Mouse (Mus musculus) limb, embryonic 15.5 days (tissue): ENCODE results near the gene Casc3. TPM values are rescaled to one million over a fixed set of nuclear protein-coding genes. Genes with fewer than 3 reads are reported as not detected.
A peak's percentile ranks its signal among the peaks of the same experiment; 100 is the strongest.

Experiments used
- ATAC-seq: fragments of 200-750 bp; cut with Nextera tagmentation; 2 replicates; pipeline ENCODE4 v1.8.0; 2017; ENCODE audit warnings: low read depth, moderate TSS enrichment; ENCODE audit not compliant: insufficient number of reproducible peaks, low FRiP score, low TSS enrichment
- H3K27ac ChIP-seq: fragments of 300-500 bp; sonication (generic); 2 replicates; pipeline ENCODE4 v1.5.1; 2015; ENCODE audit warnings: moderate library complexity, mild to moderate bottlenecking, inconsistent platforms
- H3K27me3 ChIP-seq: fragments of 300-500 bp; sonication (generic); 2 replicates; pipeline ENCODE4 v1.6.1; 2015; ENCODE audit warnings: inconsistent platforms
- H3K36me3 ChIP-seq: fragments of 300-500 bp; sonication (generic); 2 replicates; pipeline ENCODE4 v1.6.1; 2015; ENCODE audit warnings: inconsistent platforms
- H3K4me1 ChIP-seq: fragments of 300-500 bp; sonication (generic); 2 replicates; pipeline ENCODE4 v1.6.1; 2015; ENCODE audit warnings: inconsistent platforms
- H3K4me2 ChIP-seq: fragments of 300-500 bp; sonication (generic); 2 replicates; pipeline ENCODE4 v1.6.1; 2015; ENCODE audit warnings: mild to moderate bottlenecking, inconsistent platforms
- H3K4me3 ChIP-seq: fragments of 300-500 bp; sonication (generic); 2 replicates; pipeline ENCODE4 v1.5.1; 2015; ENCODE audit warnings: mild to moderate bottlenecking, inconsistent platforms
- H3K9ac ChIP-seq: fragments of 300-500 bp; sonication (generic); 2 replicates; pipeline ENCODE4 v1.6.1; 2015; ENCODE audit warnings: inconsistent platforms
- H3K9me3 ChIP-seq: fragments of 300-500 bp; sonication (generic); 2 replicates; pipeline ENCODE4 v1.6.1; 2016; ENCODE audit warnings: inconsistent platforms
- WGBS: fragments of 180-500 bp; shearing (Covaris S2); methylation state at CpG from one replicate; pipeline ENCODE4 v1.1.7; 2015; 5-methylcytosine and 5-hydroxymethylcytosine counted together
- polyA plus RNA-seq: library from polyadenylated mRNA; unstranded; fragments of >200 nt; fragmentation: Nextera tagmentation; extraction: Ambion mirVana; gene quantifications from 2 replicates; pipeline ENCODE4 v1.2.1, GENCODE M21; 2015

The Casc3 gene
- 30.0 and 32.5 TPM in 2 replicates for polyA plus RNA-seq

DNA sequence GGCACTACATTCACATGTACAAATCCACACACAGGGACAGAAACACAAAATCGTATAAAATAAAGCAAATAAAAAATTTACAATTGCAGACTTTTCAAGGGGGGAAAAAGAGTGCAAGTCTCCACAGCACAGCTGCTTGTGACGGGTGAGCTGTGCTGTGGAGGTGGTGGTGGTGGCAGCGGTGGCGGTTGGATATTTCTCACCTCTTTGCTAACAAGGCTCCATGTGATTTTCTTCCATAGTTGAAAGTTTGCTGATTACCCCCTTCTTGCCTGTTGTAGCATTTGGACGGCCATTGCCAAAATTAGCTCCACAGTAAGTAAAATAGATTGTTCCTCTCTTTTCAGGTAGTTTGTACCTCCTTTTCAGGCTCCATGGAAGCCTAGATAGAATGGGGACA is at the start of gene Casc3:
Gene Casc3 (plus strand): TSS at position 301 of the 400 bp plus-strand sequence.
- no peak for ATAC-seq
- H3K4me3 ChIP-seq, result no peak within 1 kb of the TSS
- H3K27ac ChIP-seq, result no peak within 1 kb of the TSS
- H3K27me3 ChIP-seq, result no peaks in the 10 kb centered on the region
- H3K4me1 ChIP-seq, result no peaks in the 10 kb centered on the region
- no peaks in the 10 kb centered on the region for H3K9me3 ChIP-seq
- 87% methylated on average over 5 of the region's 5 CpGs for WGBS
- peaks cover 80% of the 10 kb centered on the region for H3K36me3 ChIP-seq
- no peak within 1 kb of the TSS for H3K9ac ChIP-seq
- no peak within 1 kb of the TSS for H3K4me2 ChIP-seq

DNA sequence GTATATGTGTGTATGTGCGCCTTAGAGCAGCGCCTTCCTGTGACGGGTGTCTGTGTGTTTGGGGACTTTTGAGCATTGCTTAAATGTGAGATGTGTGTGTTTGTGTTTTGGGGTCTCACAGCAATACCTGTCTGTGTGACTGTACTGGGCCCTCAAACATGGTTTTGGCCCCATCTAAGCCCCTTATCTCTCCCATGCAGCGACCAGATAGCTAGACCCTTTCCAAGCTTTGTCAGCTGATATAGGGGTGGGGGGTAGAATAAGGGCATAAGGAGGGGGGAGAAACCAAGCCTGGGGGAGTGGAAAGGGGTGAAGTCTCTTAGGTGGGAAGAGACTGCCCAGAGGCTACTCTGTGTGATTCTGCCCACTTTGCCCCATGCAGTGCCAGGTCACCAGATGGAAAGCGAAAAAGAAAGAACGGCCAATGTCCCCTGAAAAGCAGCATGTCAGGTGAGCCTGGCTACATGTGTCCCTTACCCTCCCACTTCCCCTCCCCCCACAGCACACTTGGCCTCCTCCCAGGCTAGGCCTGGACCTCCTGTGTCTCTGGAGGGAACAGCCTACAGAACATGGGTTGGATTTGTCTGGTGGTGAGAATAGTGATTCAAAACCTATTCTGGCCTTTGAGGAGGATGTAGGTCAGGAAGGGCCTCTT is 48.9 kb upstream of the Casc3 start:
- no peak overlapping the region for H3K4me2 ChIP-seq
- H3K9me3 ChIP-seq, result no peaks in the 10 kb centered on the region; the same call in 1 of the 2 replicates
- 91% methylated on average over 6 of the region's 6 CpGs for WGBS
- H3K4me3 ChIP-seq, result no peak overlapping the region
- no peaks in the 10 kb centered on the region for H3K27me3 ChIP-seq
- peaks cover 42% of the 10 kb centered on the region for H3K4me1 ChIP-seq
- H3K9ac ChIP-seq, result no peak overlapping the region
- ATAC-seq, result no peak
- H3K27ac ChIP-seq, result no peak overlapping the region
- peaks cover 51% of the 10 kb centered on the region for H3K36me3 ChIP-seq

DNA sequence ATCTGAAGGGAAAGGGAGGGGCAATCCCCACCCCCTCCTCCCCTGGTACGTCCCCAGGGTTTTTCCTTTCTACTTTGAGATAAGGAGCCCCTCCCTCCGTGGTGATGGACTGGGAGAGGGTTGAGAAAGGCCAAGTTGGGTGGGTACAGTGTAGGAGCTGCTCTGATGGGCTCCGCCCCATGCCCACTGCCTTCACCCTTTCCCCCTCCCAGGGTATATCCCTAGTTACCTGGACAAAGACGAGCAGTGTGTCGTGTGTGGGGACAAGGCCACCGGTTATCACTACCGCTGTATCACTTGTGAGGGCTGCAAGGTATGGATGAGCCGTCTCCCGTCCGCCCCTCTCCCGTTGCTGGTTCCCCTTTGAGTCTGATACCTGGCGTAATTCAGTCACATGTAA is 48.0 kb upstream of the Casc3 start:
- H3K4me3 ChIP-seq, result no peak overlapping the region
- no peak overlapping the region for H3K4me2 ChIP-seq
- H3K27me3 ChIP-seq, result no peaks in the 10 kb centered on the region
- ATAC-seq, result no peak
- peaks cover 59% of the 10 kb centered on the region for H3K36me3 ChIP-seq
- H3K27ac ChIP-seq, result no peak overlapping the region
- H3K4me1 ChIP-seq, result peaks cover 34% of the 10 kb centered on the region
- no peaks in the 10 kb centered on the region; the same call in 1 of the 2 replicates for H3K9me3 ChIP-seq
- no peak overlapping the region for H3K9ac ChIP-seq
- WGBS, result 94% methylated on average over 12 of the region's 12 CpGs

DNA sequence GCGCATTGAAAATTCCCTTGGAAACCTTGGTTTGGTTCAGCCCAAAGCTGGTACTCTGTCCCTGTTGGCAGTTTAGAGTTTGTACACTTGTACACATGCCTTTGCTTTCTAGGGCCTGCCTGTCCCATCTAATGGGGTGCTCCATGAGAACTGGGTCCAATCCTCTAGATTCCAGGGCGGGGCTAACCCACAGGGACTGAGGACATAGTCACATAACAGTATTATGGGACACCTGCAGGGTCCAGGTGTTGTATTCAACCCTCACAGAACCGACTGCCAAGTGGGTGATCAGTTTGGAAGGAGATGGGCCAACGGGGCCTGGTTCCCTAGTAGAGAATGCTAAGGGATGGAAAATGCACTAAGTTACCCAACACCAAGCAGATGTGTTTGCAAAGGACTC is 42.8 kb upstream of the Casc3 start:
- Histone ChIP-seq H3K9me3 (no peaks in the 10 kb centered on the region; the same call in 1 of the 2 replicates), H3K36me3 (peaks cover 72% of the 10 kb centered on the region), H3K4me2 (no peak overlapping the region), H3K27ac (0 out of 2 replicates have a peak overlapping the region, but pooled peaks have one; percentile 6), H3K4me3 (no peak overlapping the region), H3K27me3 (no peaks in the 10 kb centered on the region), H3K4me1 (peaks cover 32% of the 10 kb centered on the region), H3K9ac (no peak overlapping the region)
- ATAC-seq, result no peak
- 94% methylated on average over 4 of the region's 4 CpGs for WGBS

DNA sequence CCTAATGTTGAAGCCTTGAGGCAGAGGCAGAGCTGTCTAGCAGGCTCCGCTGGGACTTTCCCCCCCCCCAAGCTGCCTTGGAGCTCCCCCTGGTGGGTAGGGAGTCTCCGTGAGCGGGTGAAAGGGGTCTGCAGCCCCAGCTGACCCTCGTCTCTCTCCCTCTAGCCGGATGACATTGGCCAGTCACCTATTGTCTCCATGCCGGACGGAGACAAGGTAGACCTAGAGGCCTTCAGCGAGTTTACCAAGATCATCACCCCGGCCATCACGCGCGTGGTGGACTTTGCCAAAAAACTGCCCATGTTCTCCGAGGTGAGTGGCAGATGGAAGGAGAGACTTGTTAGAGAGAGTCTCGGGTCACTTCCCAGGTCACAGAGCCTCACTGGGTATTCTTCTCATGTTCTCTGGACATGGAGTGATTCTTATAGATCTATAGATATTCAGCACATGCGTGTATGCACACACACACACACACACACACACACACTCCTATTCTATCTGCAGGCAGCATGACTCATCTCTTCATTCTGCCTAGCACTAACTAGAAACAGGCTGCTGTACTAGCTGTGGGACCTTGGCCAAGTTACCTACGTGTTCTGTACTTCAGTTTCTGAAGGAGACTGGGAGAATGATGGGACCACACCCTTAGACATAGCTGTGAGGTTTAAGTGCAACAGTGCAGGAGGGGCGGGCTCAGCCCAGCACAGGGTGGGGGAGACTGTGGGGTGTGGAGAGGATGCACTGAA is 41.8 kb upstream of the Casc3 start:
- no peaks in the 10 kb centered on the region for H3K27me3 ChIP-seq
- H3K9me3 ChIP-seq, result no peaks in the 10 kb centered on the region; the same call in 1 of the 2 replicates
- no peak overlapping the region for H3K4me3 ChIP-seq
- ATAC-seq, result peak; percentile 75
- H3K36me3 ChIP-seq, result peaks cover 62% of the 10 kb centered on the region
- peaks cover 42% of the 10 kb centered on the region for H3K4me1 ChIP-seq
- no peak overlapping the region for H3K4me2 ChIP-seq
- WGBS, result 61% methylated on average over 17 of the region's 17 CpGs
- no peak overlapping the region for H3K9ac ChIP-seq
- H3K27ac ChIP-seq, result peak overlapping the region; percentile 62

DNA sequence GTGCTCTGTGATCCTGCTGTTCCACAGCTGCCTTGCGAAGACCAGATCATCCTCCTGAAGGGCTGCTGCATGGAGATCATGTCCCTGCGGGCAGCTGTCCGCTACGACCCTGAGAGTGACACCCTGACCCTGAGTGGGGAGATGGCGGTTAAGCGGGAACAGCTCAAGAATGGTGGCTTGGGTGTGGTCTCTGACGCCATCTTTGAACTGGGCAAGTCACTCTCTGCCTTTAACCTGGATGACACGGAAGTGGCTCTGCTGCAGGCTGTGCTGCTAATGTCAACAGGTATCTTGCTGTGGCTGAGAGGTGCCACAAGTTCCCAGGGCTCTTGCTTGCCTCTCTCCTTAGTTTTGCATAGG is 41.2 kb upstream of the Casc3 start:
- H3K9me3 ChIP-seq, result no peaks in the 10 kb centered on the region; the same call in 1 of the 2 replicates
- peaks cover 63% of the 10 kb centered on the region for H3K36me3 ChIP-seq
- ATAC-seq, result peak; percentile 1; the same call in 1 of the 2 replicates
- H3K27me3 ChIP-seq, result no peaks in the 10 kb centered on the region
- 81% methylated on average over 8 of the region's 8 CpGs for WGBS
- peak overlapping the region; percentile 47 for H3K27ac ChIP-seq
- H3K4me2 ChIP-seq, result no peak overlapping the region
- no peak overlapping the region for H3K4me3 ChIP-seq
- no peak overlapping the region for H3K9ac ChIP-seq
- H3K4me1 ChIP-seq, result peaks cover 48% of the 10 kb centered on the region

DNA sequence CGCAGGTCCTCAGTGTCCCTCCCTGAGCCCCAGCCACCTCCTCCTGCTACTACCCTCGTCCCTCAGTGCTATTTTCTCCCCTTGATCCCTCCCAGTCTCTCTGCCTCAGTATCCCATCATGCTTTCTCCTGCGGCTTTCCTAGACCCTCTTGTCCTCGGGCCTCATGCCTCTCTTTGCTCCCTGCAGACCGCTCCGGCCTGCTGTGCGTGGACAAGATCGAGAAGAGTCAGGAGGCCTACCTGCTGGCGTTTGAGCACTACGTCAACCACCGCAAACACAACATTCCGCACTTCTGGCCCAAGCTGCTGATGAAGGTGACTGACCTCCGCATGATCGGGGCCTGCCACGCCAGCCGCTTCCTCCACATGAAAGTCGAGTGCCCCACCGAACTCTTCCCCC is 40.6 kb upstream of the Casc3 start:
- no peak for ATAC-seq
- Histone ChIP-seq H3K27me3 (no peaks in the 10 kb centered on the region), H3K27ac (peak overlapping the region; percentile 47; the same call in 1 of the 2 replicates), H3K4me1 (peaks cover 53% of the 10 kb centered on the region), H3K36me3 (peaks cover 64% of the 10 kb centered on the region), H3K9me3 (no peaks in the 10 kb centered on the region; the same call in 1 of the 2 replicates), H3K4me3 (no peak overlapping the region), H3K9ac (no peak overlapping the region), H3K4me2 (no peak overlapping the region)
- 87% methylated on average over 18 of the region's 18 CpGs for WGBS

DNA sequence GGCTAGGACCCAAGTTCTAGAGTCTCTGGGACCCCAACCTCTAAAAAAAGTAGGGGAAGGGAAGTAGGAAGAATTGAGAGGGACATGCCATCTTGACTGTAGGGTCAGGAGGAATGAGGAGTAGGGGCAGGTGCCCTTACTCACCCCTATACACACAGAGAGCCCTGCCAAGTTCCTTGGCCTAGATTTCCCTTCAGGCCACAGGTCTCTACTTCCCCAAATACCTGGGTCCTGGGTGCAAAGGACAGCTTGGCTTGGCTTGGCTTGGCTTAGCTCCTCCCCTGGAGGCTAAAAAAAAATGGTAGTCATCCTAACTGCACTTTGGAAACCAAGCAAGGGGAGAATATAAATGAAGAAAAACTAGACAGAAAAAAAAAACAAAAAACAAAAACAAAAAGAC is 40.0 kb upstream of the Casc3 start:
- H3K4me3 ChIP-seq, result no peak overlapping the region
- no peak overlapping the region for H3K9ac ChIP-seq
- peaks cover 53% of the 10 kb centered on the region for H3K4me1 ChIP-seq
- ATAC-seq, result no peak
- no peaks in the 10 kb centered on the region for H3K27me3 ChIP-seq
- H3K36me3 ChIP-seq, result peaks cover 67% of the 10 kb centered on the region
- H3K9me3 ChIP-seq, result no peaks in the 10 kb centered on the region; the same call in 1 of the 2 replicates
- no peak overlapping the region for H3K4me2 ChIP-seq
- no peak overlapping the region for H3K27ac ChIP-seq

DNA sequence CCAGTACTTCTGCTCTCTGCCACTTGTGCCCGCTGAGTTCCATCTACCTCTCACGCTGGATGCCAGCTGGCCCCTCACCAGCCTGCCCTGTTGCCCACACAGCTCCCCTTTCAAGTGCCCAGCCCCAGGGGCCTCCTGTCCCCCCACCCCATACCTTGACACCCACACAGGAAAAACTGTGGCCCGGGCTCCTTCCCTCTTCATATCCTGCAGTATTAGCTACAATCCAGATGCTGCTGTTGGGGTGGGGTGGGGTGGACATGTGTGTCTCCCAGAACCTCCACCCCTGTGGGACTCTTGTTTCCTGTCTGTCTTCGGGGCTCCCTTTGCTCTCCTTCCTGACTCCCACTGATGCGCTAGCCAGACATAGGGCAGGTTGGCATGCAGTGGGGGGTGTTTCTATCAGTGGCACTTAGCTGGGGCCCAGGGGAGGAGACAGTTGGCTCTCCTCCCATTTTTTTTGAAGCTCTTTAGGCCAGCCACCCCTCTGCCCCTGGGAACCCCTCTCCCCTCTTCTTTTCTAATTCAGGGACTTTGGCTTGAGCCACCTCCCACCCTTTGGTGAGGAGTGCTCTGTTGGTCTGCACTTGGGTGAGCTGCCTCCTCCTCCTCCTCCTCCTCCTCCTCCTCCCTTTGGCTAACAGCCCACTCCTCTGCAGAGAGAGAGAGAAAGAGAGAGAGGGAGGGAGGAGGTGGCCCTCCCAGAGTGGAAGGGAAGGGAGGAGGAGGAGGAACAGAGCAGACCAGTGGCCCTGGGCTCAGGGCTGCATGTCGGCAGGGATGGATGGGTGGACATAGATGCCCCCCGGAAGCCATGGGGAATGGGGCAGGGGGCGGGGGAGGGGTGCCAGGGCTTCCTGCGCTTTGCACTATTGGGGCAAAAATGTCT is 39.0 kb upstream of the Casc3 start:
- ATAC-seq, result no peak
- Histone ChIP-seq H3K9ac (no peak overlapping the region), H3K27me3 (no peaks in the 10 kb centered on the region), H3K4me1 (peaks cover 53% of the 10 kb centered on the region), H3K4me3 (no peak overlapping the region), H3K36me3 (peaks cover 67% of the 10 kb centered on the region), H3K27ac (peak overlapping the region; percentile 67), H3K4me2 (no peak overlapping the region), H3K9me3 (no peaks in the 10 kb centered on the region; the same call in 1 of the 2 replicates)
- 39% methylated on average over 9 of the region's 9 CpGs for WGBS

DNA sequence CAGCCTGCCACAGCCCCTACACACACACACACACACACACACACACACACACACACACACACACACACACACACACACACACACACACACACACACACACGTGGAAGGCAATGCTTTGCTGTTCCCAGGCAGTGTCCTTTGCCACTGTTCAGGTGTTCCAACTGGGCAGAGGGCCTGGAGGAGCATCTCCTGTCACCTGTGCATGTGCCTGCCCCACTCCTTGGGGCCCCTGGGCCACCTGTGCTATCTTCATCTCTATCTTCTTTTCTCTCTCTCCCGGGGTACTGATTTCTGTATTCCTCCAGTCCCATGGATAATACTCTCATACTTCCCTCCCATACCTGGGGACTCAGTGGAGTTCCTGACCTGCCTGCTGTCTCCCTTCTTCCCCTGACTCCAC is 38.4 kb upstream of the Casc3 start:
- H3K9ac ChIP-seq, result no peak overlapping the region
- no peak for ATAC-seq
- H3K4me2 ChIP-seq, result no peak overlapping the region
- H3K27ac ChIP-seq, result no peak overlapping the region
- H3K9me3 ChIP-seq, result no peaks in the 10 kb centered on the region
- H3K36me3 ChIP-seq, result peaks cover 63% of the 10 kb centered on the region
- WGBS, result 53% methylated on average over 2 of the region's 2 CpGs
- no peaks in the 10 kb centered on the region for H3K27me3 ChIP-seq
- peaks cover 53% of the 10 kb centered on the region for H3K4me1 ChIP-seq
- H3K4me3 ChIP-seq, result no peak overlapping the region

DNA sequence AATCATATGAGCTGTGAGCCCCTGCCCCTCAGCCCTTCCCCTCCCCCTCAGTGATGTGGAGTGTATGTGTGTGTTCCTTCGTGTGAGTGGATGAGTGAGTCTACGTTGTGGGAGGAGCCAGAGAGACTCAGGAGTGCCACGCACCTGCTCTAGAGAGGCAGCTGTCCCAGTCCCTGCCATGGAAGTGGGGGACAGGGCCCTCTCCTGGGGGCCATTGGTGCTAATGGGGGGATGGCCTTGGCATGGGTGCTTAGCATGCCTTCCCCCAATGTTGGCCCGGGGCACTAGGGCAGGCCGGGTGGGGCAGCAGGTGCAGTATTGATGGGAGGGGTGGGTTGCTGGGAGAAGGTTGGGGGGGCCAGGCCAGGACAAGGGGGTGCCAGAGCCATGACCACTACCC is 37.9 kb upstream of the Casc3 start:
- H3K4me3 ChIP-seq, result no peak overlapping the region
- no peaks in the 10 kb centered on the region for H3K9me3 ChIP-seq
- WGBS, result 65% methylated on average over 5 of the region's 5 CpGs
- peaks cover 56% of the 10 kb centered on the region for H3K4me1 ChIP-seq
- no peak overlapping the region for H3K4me2 ChIP-seq
- H3K9ac ChIP-seq, result no peak overlapping the region
- ATAC-seq, result no peak
- H3K27ac ChIP-seq, result no peak overlapping the region
- peaks cover 60% of the 10 kb centered on the region for H3K36me3 ChIP-seq
- H3K27me3 ChIP-seq, result no peaks in the 10 kb centered on the region
